Mouse (Mus musculus): ENCODE measurements at regions not wholly inside any gene's neighbourhood (a gene's known extent, or its start where the extent isn't known, plus 50 kb on each side); places are given as distances from the start of the nearest gene placed in this dataset.
"Not testable (repeated sequence)": the region's sequence is repeated elsewhere in the genome, so short reads cannot be mapped to it uniquely, and the experiment has no call there.

GRCm38 (mm10) chr12:15218504-15218903 is 598.2 kb downstream of the Trib2 start:
- intact Hi-C loops (cut with DNase I) = no loop called here
- DNase-seq (ENCODE audit: low spot score in 2 of 2) = peak in 1 of 2 experiments; percentile 3

- DNase-seq (ENCODE audit: low spot score in 2 of 2) = no peak
- intact Hi-C loops (cut with DNase I) = no loop called here
Measured at GRCm38 (mm10) chr12:15216180-15216579, 600.5 kb downstream of the Trib2 start.

- intact Hi-C loops (cut with DNase I) = no loop called here
- DNase-seq (ENCODE audit: low spot score in 2 of 2) = no peak
Measured at GRCm38 (mm10) chr12:15174411-15175041, 642.2 kb downstream of the Trib2 start.

- intact Hi-C loops (cut with DNase I) = no loop called here
- no peak for DNase-seq (ENCODE audit: low spot score in 2 of 2)
Measured at GRCm38 (mm10) chr12:15162605-15163004, 654.1 kb downstream of the Trib2 start.

- intact Hi-C loops (cut with DNase I) = no loop called here
- no peak for DNase-seq (ENCODE audit: low spot score in 2 of 2)
Measured at GRCm38 (mm10) chr12:15161864-15162263, 654.9 kb downstream of the Trib2 start.

- intact Hi-C loops (cut with DNase I) = no loop called here
- DNase-seq (ENCODE audit: low spot score in 2 of 2) = no peak
Measured at GRCm38 (mm10) chr12:15160478-15160998, 656.2 kb downstream of the Trib2 start.

GRCm38 (mm10) chr12:15146398-15146797 is 670.3 kb downstream of the Trib2 start:
- DNase-seq (ENCODE audit: low spot score in 2 of 2) = no peak
- intact Hi-C loops (cut with DNase I) = no loop called here

- intact Hi-C loops (cut with DNase I) = no loop called here
- no peak for DNase-seq (ENCODE audit: low spot score in 2 of 2)
Measured at GRCm38 (mm10) chr12:15137039-15137438, 679.7 kb downstream of the Trib2 start.

- no peak for DNase-seq (ENCODE audit: low spot score in 2 of 2)
- intact Hi-C loops (cut with DNase I) = no loop called here
Measured at GRCm38 (mm10) chr12:15124179-15124578, 692.5 kb downstream of the Trib2 start.

GRCm38 (mm10) chr12:15122586-15123212 is 694.0 kb downstream of the Trib2 start:
- DNase-seq (ENCODE audit: low spot score in 2 of 2) = peak in 1 of 2 experiments; percentile 23
- intact Hi-C loops (cut with DNase I) = no loop called here

- no peak for DNase-seq (ENCODE audit: low spot score in 2 of 2)
- intact Hi-C loops (cut with DNase I) = no loop called here
Measured at GRCm38 (mm10) chr12:15115556-15115955, 701.2 kb downstream of the Trib2 start.

- intact Hi-C loops (cut with DNase I) = no loop called here
- DNase-seq (ENCODE audit: low spot score in 2 of 2) = no peak
Measured at GRCm38 (mm10) chr12:15114793-15115192, 701.9 kb downstream of the Trib2 start.

GRCm38 (mm10) chr12:15111049-15111448 is 705.7 kb downstream of the Trib2 start:
- no peak for DNase-seq (ENCODE audit: low spot score in 2 of 2)
- intact Hi-C loops (cut with DNase I) = no loop called here

- DNase-seq (ENCODE audit: low spot score in 2 of 2) = no peak
Measured at GRCm38 (mm10) chr12:15104876-15105275, 711.8 kb downstream of the Trib2 start.

GRCm38 (mm10) chr12:15078615-15079014 is 738.1 kb downstream of the Trib2 start:
- intact Hi-C loops (cut with DNase I) = no loop called here
- DNase-seq (ENCODE audit: low spot score in 2 of 2) = peak; percentile 42 to 58

More at GRCm38 (mm10) chr12:15104876-15105275, 711.8 kb downstream of the Trib2 start:
- intact Hi-C loops (cut with DNase I) = no loop called here

GRCm38 (mm10) chr12:15064351-15064750 is 752.4 kb downstream of the Trib2 start:
- intact Hi-C loops (cut with DNase I) = no loop called here
- no peak for DNase-seq (ENCODE audit: low spot score in 2 of 2)

GRCm38 (mm10) chr12:15051387-15051786 is 765.3 kb downstream of the Trib2 start:
- intact Hi-C loops (cut with DNase I) = no loop called here
- no peak for DNase-seq (ENCODE audit: low spot score in 2 of 2)

GRCm38 (mm10) chr12:15043264-15043663 is 773.5 kb downstream of the Trib2 start:
- intact Hi-C loops (cut with DNase I) = no loop called here
- DNase-seq (ENCODE audit: low spot score in 2 of 2) = no peak

- intact Hi-C loops (cut with DNase I) = no loop called here
- DNase-seq (ENCODE audit: low spot score in 2 of 2) = no peak
Measured at GRCm38 (mm10) chr12:15011091-15011490, 805.6 kb downstream of the Trib2 start.

GRCm38 (mm10) chr12:15002401-15002800 is 814.3 kb downstream of the Trib2 start:
- DNase-seq (ENCODE audit: low spot score in 2 of 2); intact Hi-C loops (cut with DNase I): not testable (repeated sequence)

Data from left cerebral cortex, postnatal 14 days (tissue).